Mouse (Mus musculus) MEL (cell line): ENCODE measurements around the gene Cox5b. TPM values are rescaled to one million over a fixed set of nuclear protein-coding genes. Genes with fewer than 3 reads are reported as not detected.

Experiments used
- DNase-seq: peaks from one replicate; pipeline ENCODE4 v3.0.0; 2011; ENCODE audit warnings: low read depth, low spot score
- H3K27ac ChIP-seq: 2 replicates; pipeline ENCODE4 v1.5.1; 2012; ENCODE audit warnings: low read depth, mild to moderate bottlenecking, control low read depth, low read length, moderate library complexity; ENCODE audit not compliant: control insufficient read depth
- H3K27me3 ChIP-seq, 2 experiments: fragments of 150-350 bp in 1 of 2; sonication (generic) in 1 of 2; 2 replicates each; pipeline ENCODE4 v1.6.1; 2012; ENCODE audit warnings: low read length in 2 of 2, mild to moderate bottlenecking in 2 of 2, improper control_type of control experiment in 1 of 2, moderate library complexity in 1 of 2; ENCODE audit not compliant: insufficient read depth in 2 of 2, control insufficient read depth in 1 of 2
- H3K36me3 ChIP-seq, 2 experiments: 2 replicates each; pipeline ENCODE4 v1.6.1; 2012 to 2014; ENCODE audit warnings: low read length in 2 of 2, improper control_type of control experiment in 1 of 2, inconsistent platforms in 1 of 2, mild to moderate bottlenecking in 1 of 2; ENCODE audit not compliant: insufficient read depth in 2 of 2, control insufficient read depth in 1 of 2
- H3K4me1 ChIP-seq, 2 experiments: fragments of 150-350 bp in 1 of 2; sonication (generic) in 1 of 2; 2 replicates each; pipeline ENCODE4 v1.6.1; 2012; ENCODE audit warnings: low read length in 2 of 2, improper control_type of control experiment in 1 of 2, mild to moderate bottlenecking in 1 of 2; ENCODE audit not compliant: insufficient read depth in 2 of 2, control insufficient read depth in 1 of 2
- H3K4me3 ChIP-seq, 2 experiments: fragments of 150-350 bp in 1 of 2; sonication (generic) in 1 of 2; 2 replicates each; pipeline ENCODE4 v1.5.1; 2012; ENCODE audit warnings: low read depth in 2 of 2, low read length in 2 of 2, mild to moderate bottlenecking in 2 of 2, moderate library complexity in 2 of 2, control low read depth in 1 of 2, improper control_type of control experiment in 1 of 2; ENCODE audit not compliant: control insufficient read depth in 1 of 2, insufficient read depth in 1 of 2
- H3K79me2 ChIP-seq: 2 replicates; pipeline ENCODE4 v1.6.1; 2012; ENCODE audit warnings: mild to moderate bottlenecking, low read length, moderate library complexity; ENCODE audit not compliant: control insufficient read depth, poor library complexity, insufficient read depth
- H3K9ac ChIP-seq: 2 replicates; pipeline ENCODE4 v1.6.1; 2012; ENCODE audit warnings: low read depth, mild to moderate bottlenecking, control low read depth, low read length, moderate library complexity; ENCODE audit not compliant: control insufficient read depth, poor library complexity, severe bottlenecking
- H3K9me3 ChIP-seq: fragments of 150-350 bp; sonication (generic); replicated peaks from 2 replicates; pipeline ENCODE4 v1.6.1; 2012; ENCODE audit warnings: mild to moderate bottlenecking, low read length, improper control_type of control experiment, moderate library complexity; ENCODE audit not compliant: insufficient read depth
- BHLHE40 ChIP-seq: IDR thresholded peaks from 2 replicates; pipeline ENCODE4 v1.6.1; 2012; ENCODE audit warnings: low read depth, mild to moderate bottlenecking, inconsistent platforms, low read length, improper control_type of control experiment, borderline replicate concordance
- CHD2 ChIP-seq: IDR thresholded peaks from 2 replicates; pipeline ENCODE4 v1.6.1; 2011; ENCODE audit warnings: low read length, improper control_type of control experiment
- E2F4 ChIP-seq: IDR thresholded peaks from 2 replicates; pipeline ENCODE4 v1.6.1; 2011; ENCODE audit warnings: low read depth, low read length, improper control_type of control experiment, borderline replicate concordance
- EP300 ChIP-seq, 2 experiments: IDR thresholded peaks; 2 replicates each; pipeline ENCODE4 v1.6.1; 2011; ENCODE audit warnings: improper control_type of control experiment in 2 of 2, low read length in 2 of 2, low read depth in 1 of 2, mild to moderate bottlenecking in 1 of 2
- ETS1 ChIP-seq: IDR thresholded peaks from 2 replicates; pipeline ENCODE4 v1.6.1; 2012; ENCODE audit warnings: low read depth, mild to moderate bottlenecking, inconsistent platforms, low read length, improper control_type of control experiment, moderate library complexity
- GABPA ChIP-seq: IDR thresholded peaks from 2 replicates; pipeline ENCODE4 v1.6.1; 2012; ENCODE audit warnings: low read depth, mild to moderate bottlenecking, inconsistent platforms, low read length, improper control_type of control experiment, moderate library complexity
- HCFC1 ChIP-seq: IDR thresholded peaks from 2 replicates; pipeline ENCODE4 v1.6.1; 2012; ENCODE audit warnings: low read depth, mild to moderate bottlenecking, inconsistent platforms, low read length, improper control_type of control experiment, moderate library complexity
- JUND ChIP-seq: IDR thresholded peaks from 2 replicates; pipeline ENCODE4 v1.6.1; 2011; ENCODE audit warnings: low read depth, mild to moderate bottlenecking, improper control_type of control experiment, low read length
- KAT2A ChIP-seq: conservative IDR thresholded peaks from 2 replicates; pipeline ENCODE4 v1.6.1; 2012; ENCODE audit warnings: low read depth, low read length, improper control_type of control experiment, inconsistent platforms
- MAFK ChIP-seq: IDR thresholded peaks from 2 replicates; pipeline ENCODE4 v1.6.1; 2011; ENCODE audit warnings: low read depth, mild to moderate bottlenecking, low read length, improper control_type of control experiment, borderline replicate concordance
- MAZ ChIP-seq: IDR thresholded peaks from 2 replicates; pipeline ENCODE4 v1.6.1; 2012; ENCODE audit warnings: low read depth, mild to moderate bottlenecking, inconsistent platforms, low read length, improper control_type of control experiment
- MEF2A ChIP-seq: IDR thresholded peaks from 2 replicates; pipeline ENCODE4 v1.6.1; 2014; ENCODE audit warnings: low read depth, mild to moderate bottlenecking, inconsistent platforms, low read length, improper control_type of control experiment; ENCODE audit not compliant: poor library complexity, insufficient replicate concordance, severe bottlenecking; ENCODE audit errors: extremely low read depth
- MXI1 ChIP-seq: IDR thresholded peaks from 2 replicates; pipeline ENCODE4 v1.6.1; 2011; ENCODE audit warnings: mild to moderate bottlenecking, low read depth, low read length, improper control_type of control experiment
- MYB ChIP-seq: IDR thresholded peaks from 2 replicates; pipeline ENCODE4 v1.6.1; 2011; ENCODE audit warnings: mild to moderate bottlenecking, low read depth, low read length, improper control_type of control experiment
- MYC ChIP-seq: IDR thresholded peaks from 2 replicates; pipeline ENCODE4 v1.6.1; 2011; ENCODE audit warnings: low read depth, mild to moderate bottlenecking, low read length, improper control_type of control experiment, moderate library complexity
- NRF1 ChIP-seq: IDR thresholded peaks from 2 replicates; pipeline ENCODE4 v1.6.1; 2014; ENCODE audit warnings: low read depth, mild to moderate bottlenecking, inconsistent platforms, low read length, improper control_type of control experiment, moderate library complexity; ENCODE audit not compliant: poor library complexity, insufficient read depth, severe bottlenecking
- POLR2AphosphoS2 ChIP-seq: IDR thresholded peaks from 2 replicates; pipeline ENCODE4 v1.6.1; 2011; ENCODE audit warnings: low read length, improper control_type of control experiment
- POLR2AphosphoS5 ChIP-seq: IDR thresholded peaks from 2 replicates; pipeline ENCODE4 v1.6.1; 2012; ENCODE audit warnings: low read depth, borderline replicate concordance, mild to moderate bottlenecking, inconsistent platforms, low read length, moderate library complexity, mixed read lengths
- RCOR1 ChIP-seq: IDR thresholded peaks from 2 replicates; pipeline ENCODE4 v1.6.1; 2012; ENCODE audit warnings: low read depth, mild to moderate bottlenecking, inconsistent platforms, low read length, improper control_type of control experiment
- SMC3 ChIP-seq: IDR thresholded peaks from 2 replicates; pipeline ENCODE4 v1.6.1; 2011; ENCODE audit warnings: low read depth, low read length, improper control_type of control experiment
- TAL1 ChIP-seq: IDR thresholded peaks from 2 replicates; pipeline ENCODE4 v1.6.1; 2012; ENCODE audit warnings: mild to moderate bottlenecking, inconsistent platforms, low read length, moderate library complexity, mixed read lengths
- TBP ChIP-seq: IDR thresholded peaks from 2 replicates; pipeline ENCODE4 v1.8.0; 2011; ENCODE audit warnings: low read depth, low read length, improper control_type of control experiment
- TCF12 ChIP-seq: IDR thresholded peaks from 2 replicates; pipeline ENCODE4 v1.6.1; 2014; ENCODE audit warnings: low read depth, mild to moderate bottlenecking, inconsistent platforms, low read length, improper control_type of control experiment, moderate library complexity
- UBTF ChIP-seq: IDR thresholded peaks from 2 replicates; pipeline ENCODE4 v1.6.1; 2012; ENCODE audit warnings: low read depth, mild to moderate bottlenecking, inconsistent platforms, low read length, improper control_type of control experiment, moderate library complexity, borderline replicate concordance; ENCODE audit not compliant: insufficient read depth
- USF2 ChIP-seq, 2 experiments: IDR thresholded peaks; 2 replicates each; pipeline ENCODE4 v1.6.1; 2011 to 2012; ENCODE audit warnings: improper control_type of control experiment in 2 of 2, low read length in 2 of 2, borderline replicate concordance in 1 of 2, inconsistent platforms in 1 of 2, low read depth in 1 of 2, mild to moderate bottlenecking in 1 of 2; ENCODE audit not compliant: insufficient read depth in 1 of 2
- ZKSCAN1 ChIP-seq: IDR thresholded peaks from 2 replicates; pipeline ENCODE4 v1.6.1; 2012; ENCODE audit warnings: low read depth, mild to moderate bottlenecking, inconsistent platforms, low read length, improper control_type of control experiment, moderate library complexity
- ZMIZ1 ChIP-seq: IDR thresholded peaks from 2 replicates; pipeline ENCODE4 v1.6.1; 2012; ENCODE audit warnings: low read depth, mild to moderate bottlenecking, inconsistent platforms, low read length, improper control_type of control experiment, moderate library complexity
- ZNF384 ChIP-seq: IDR thresholded peaks from 2 replicates; pipeline ENCODE4 v1.6.1; 2012; ENCODE audit warnings: low read depth, mild to moderate bottlenecking, inconsistent platforms, low read length, improper control_type of control experiment
- polyA plus RNA-seq, 2 experiments: library from polyadenylated mRNA; stranded (reverse) in 1 of 2; unstranded in 1 of 2; fragments of >175 nt in 1 of 2; fragments of >200 nt in 1 of 2; gene quantifications; 2 replicates each; pipeline versions ENCODE4 v1.2.1 to v1.2.4; 2012; ENCODE audit warnings: low replicate concordance in 2 of 2, low read depth in 1 of 2; ENCODE audit not compliant: insufficient read length in 2 of 2, insufficient read depth in 1 of 2, missing spikeins in 1 of 2
- total RNA-seq: library from RNA; depleted of rRNA; stranded (reverse); fragments of 300-350 nt; gene quantifications from 2 replicates; pipeline ENCODE4 v1.2.3, GENCODE M21; 2012

The Cox5b gene
- total and polyA plus RNA-seq, 3 experiments: 541 to 1,152 TPM; not detected in 1

GRCm38 (mm10) chr1:36656233-36656632 is 35.0 kb upstream of the Cox5b start:
- DNase-seq: no peak
- no peaks in the 10 kb centered on the region for H3K27me3 ChIP-seq
- H3K36me3 ChIP-seq: peaks cover 0 to 25% of the 10 kb centered on the region in 2 experiments; a peak in 2 of 4 replicates
- H3K9me3 ChIP-seq: no peaks in the 10 kb centered on the region
- H3K4me3 ChIP-seq: no peak overlapping the region
- peaks cover 20 to 29% of the 10 kb centered on the region in 2 experiments for H3K4me1 ChIP-seq
- H3K27ac ChIP-seq: no peak overlapping the region
- no peaks in the 10 kb centered on the region for H3K79me2 ChIP-seq
- TF ChIP-seq EP300 (IDR thresholded peaks at IDR 0.05; ENCODE audit: low read depth in 1 of 2, low read length in 2 of 2) (peak; percentile 29 to 67; a peak in 3 of 4 replicates), TCF12 (peak; percentile 55; the same call in 1 of the 2 replicates), ZKSCAN1 (no peak), MYC (no peak)
- TF ChIP-seq, all 39 proteins: peak for 2
- H3K9ac ChIP-seq: no peak overlapping the region

GRCm38 (mm10) chr1:36657658-36658415 is 33.4 kb upstream of the Cox5b start:
- no peak overlapping the region; the same call in 1 of the 2 replicates for H3K9ac ChIP-seq
- peak overlapping the region; percentile 72 for H3K27ac ChIP-seq
- peaks cover 0 to 25% of the 10 kb centered on the region in 2 experiments; a peak in 2 of 4 replicates for H3K36me3 ChIP-seq
- no peaks in the 10 kb centered on the region for H3K9me3 ChIP-seq
- peaks cover 20 to 29% of the 10 kb centered on the region in 2 experiments for H3K4me1 ChIP-seq
- peak; percentile 79 for DNase-seq
- no peaks in the 10 kb centered on the region for H3K27me3 ChIP-seq
- no peaks in the 10 kb centered on the region for H3K79me2 ChIP-seq
- H3K4me3 ChIP-seq: no peak overlapping the region
- no peak for TF ChIP-seq JUND
- TF ChIP-seq GABPA: no peak
- TF ChIP-seq E2F4: no peak
- TF ChIP-seq SMC3: no peak
- 0 out of 2 replicates have a peak, but pooled peaks have one; percentile 23 for TF ChIP-seq HCFC1
- TF ChIP-seq MAFK: no peak
- TF ChIP-seq BHLHE40: no peak
- no peak for TF ChIP-seq MAZ
- no peak for TF ChIP-seq CHD2
- TF ChIP-seq KAT2A: no peak; the same call in 1 of the 2 replicates
- no peak for TF ChIP-seq ZKSCAN1
- peak; percentile 82 for TF ChIP-seq MXI1
- peak; percentile 51 for TF ChIP-seq TAL1
- no peak for TF ChIP-seq MEF2A
- no peak for TF ChIP-seq POLR2AphosphoS2
- TF ChIP-seq TCF12: peak; percentile 93
- TF ChIP-seq NRF1: no peak
- TF ChIP-seq RCOR1: peak; percentile 90
- peak; percentile 78 for TF ChIP-seq ETS1
- peak; percentile 80 to 89 for TF ChIP-seq EP300 (IDR thresholded peaks at IDR 0.05; ENCODE audit: low read depth in 1 of 2, low read length in 2 of 2)
- TF ChIP-seq MYB: no peak
- no peak for TF ChIP-seq TBP
- no peak for TF ChIP-seq USF2 (IDR thresholded peaks at IDR 0.05; ENCODE audit: borderline replicate concordance in 1 of 2, insufficient read depth in 1 of 2, low read depth in 1 of 2, low read length in 2 of 2)
- TF ChIP-seq ZMIZ1: no peak
- TF ChIP-seq POLR2AphosphoS5: no peak
- TF ChIP-seq UBTF: no peak
- no peak for TF ChIP-seq ZNF384
